Mouse (Mus musculus): Measurements from ENCODE around the gene Stx12. TPM values are rescaled to one million over a fixed set of nuclear protein-coding genes. Genes with fewer than 3 reads are reported as not detected.

The Stx12 gene
- polyA plus RNA-seq, 1 experiment from 2014 or later, result 82.3 TPM

- peak; percentile 94 for DNase-seq (ENCODE audit: low spot score)
- WGBS, result 1% methylated on average over 40 of the region's 40 CpGs
- peak; percentile 97 for ATAC-seq (replicated peaks; ENCODE audit: low FRiP score)
- Histone ChIP-seq H3K4me3 (ENCODE audit: low read depth, low read length) (peak within 1 kb of the TSS; percentile 83), H3K9ac (ENCODE audit: low read length) (peak within 1 kb of the TSS; percentile 94), H3K36me3 (ENCODE audit: control insufficient read depth, insufficient read depth, low read length) (peaks cover 10% of the 10 kb centered on the region), H3K27me3 (ENCODE audit: control insufficient read depth, insufficient read depth, low read length) (no peaks in the 10 kb centered on the region), H3K4me2 (ENCODE audit: low read depth, low read length, severe bottlenecking) (peak within 1 kb of the TSS; percentile 73), H3K4me1 (replicated peaks; ENCODE audit: control insufficient read depth, insufficient read depth, low read length) (no peaks in the 10 kb centered on the region; the same call in 1 of the 2 replicates), H3K9me3 (ENCODE audit: control insufficient read depth, low read length) (no peaks in the 10 kb centered on the region), H3K27ac (ENCODE audit: low read depth, low read length) (peak within 1 kb of the TSS; percentile 61)
These were observed 41.2 kb downstream of the Stx12 start, which contains the start of gene Ppp1r8 for GRCm38 (mm10) chr4:132842970-132843704. Ppp1r8 (minus strand) TSS chr4:132843169.

- Histone ChIP-seq H3K9ac (ENCODE audit: low read length) (peak overlapping the region; percentile 94), H3K27me3 (ENCODE audit: control insufficient read depth, insufficient read depth, low read length) (no peaks in the 10 kb centered on the region), H3K27ac (ENCODE audit: low read depth, low read length) (peak overlapping the region; percentile 61), H3K36me3 (ENCODE audit: control insufficient read depth, insufficient read depth, low read length) (peaks cover 10% of the 10 kb centered on the region), H3K4me3 (ENCODE audit: low read depth, low read length) (peak overlapping the region; percentile 83), H3K4me2 (ENCODE audit: low read depth, low read length, severe bottlenecking) (peak overlapping the region; percentile 66), H3K4me1 (replicated peaks; ENCODE audit: control insufficient read depth, insufficient read depth, low read length) (no peaks in the 10 kb centered on the region; the same call in 1 of the 2 replicates), H3K9me3 (ENCODE audit: control insufficient read depth, low read length) (no peaks in the 10 kb centered on the region)
- DNase-seq (ENCODE audit: low spot score) (peak; percentile 62), ATAC-seq (replicated peaks; ENCODE audit: low FRiP score) (peak; percentile 43)
- WGBS, result under 1% methylated on average over 30 of the region's 30 CpGs
These were observed 41.9 kb downstream of the Stx12 start for GRCm38 (mm10) chr4:132842281-132842906.

- Histone ChIP-seq H3K9me3 (ENCODE audit: control insufficient read depth, low read length) (no peaks in the 10 kb centered on the region), H3K4me3 (ENCODE audit: low read depth, low read length) (peak overlapping the region; percentile 83), H3K4me2 (ENCODE audit: low read depth, low read length, severe bottlenecking) (peak overlapping the region; percentile 66), H3K36me3 (ENCODE audit: control insufficient read depth, insufficient read depth, low read length) (peaks cover 10% of the 10 kb centered on the region), H3K27ac (ENCODE audit: low read depth, low read length) (no peak overlapping the region), H3K27me3 (ENCODE audit: control insufficient read depth, insufficient read depth, low read length) (no peaks in the 10 kb centered on the region), H3K4me1 (replicated peaks; ENCODE audit: control insufficient read depth, insufficient read depth, low read length) (no peaks in the 10 kb centered on the region; the same call in 1 of the 2 replicates), H3K9ac (ENCODE audit: low read length) (peak overlapping the region; percentile 94)
- WGBS, result 85% methylated on average over 3 of the region's 3 CpGs
- DNase-seq (ENCODE audit: low spot score) (no peak), ATAC-seq (replicated peaks; ENCODE audit: low FRiP score) (no peak)
These were observed 42.8 kb downstream of the Stx12 start for GRCm38 (mm10) chr4:132841493-132841892.

GRCm38 (mm10) chr4:132823614-132824366 is 60.5 kb downstream of the Stx12 start:
- 80% methylated on average over 8 of the region's 8 CpGs for WGBS
- Histone ChIP-seq H3K4me3 (ENCODE audit: low read depth, low read length) (no peak overlapping the region), H3K9ac (ENCODE audit: low read length) (no peak overlapping the region), H3K27ac (ENCODE audit: low read depth, low read length) (no peak overlapping the region), H3K4me1 (replicated peaks; ENCODE audit: control insufficient read depth, insufficient read depth, low read length) (no peaks in the 10 kb centered on the region), H3K27me3 (ENCODE audit: control insufficient read depth, insufficient read depth, low read length) (no peaks in the 10 kb centered on the region), H3K9me3 (ENCODE audit: control insufficient read depth, low read length) (peaks cover 3% of the 10 kb centered on the region; the same call in 1 of the 2 replicates), H3K36me3 (ENCODE audit: control insufficient read depth, insufficient read depth, low read length) (peaks cover 17% of the 10 kb centered on the region; the same call in 1 of the 2 replicates), H3K4me2 (ENCODE audit: low read depth, low read length, severe bottlenecking) (no peak overlapping the region)
- no peak for ATAC-seq (replicated peaks; ENCODE audit: low FRiP score)
- DNase-seq (ENCODE audit: low spot score), result peak; percentile 86

- H3K4me3 ChIP-seq (ENCODE audit: low read depth, low read length), result no peak overlapping the region
These were observed 65.9 kb downstream of the Stx12 start for GRCm38 (mm10) chr4:132818442-132818841.

GRCm38 (mm10) chr4:132816855-132817254 is 67.5 kb downstream of the Stx12 start:
- Histone ChIP-seq H3K27me3 (ENCODE audit: control insufficient read depth, insufficient read depth, low read length) (no peaks in the 10 kb centered on the region), H3K4me2 (ENCODE audit: low read depth, low read length, severe bottlenecking) (no peak overlapping the region), H3K4me3 (ENCODE audit: low read depth, low read length) (no peak overlapping the region), H3K36me3 (ENCODE audit: control insufficient read depth, insufficient read depth, low read length) (no peaks in the 10 kb centered on the region), H3K4me1 (replicated peaks; ENCODE audit: control insufficient read depth, insufficient read depth, low read length) (no peaks in the 10 kb centered on the region), H3K9me3 (ENCODE audit: control insufficient read depth, low read length) (peaks cover 3% of the 10 kb centered on the region; the same call in 1 of the 2 replicates), H3K9ac (ENCODE audit: low read length) (no peak overlapping the region), H3K27ac (ENCODE audit: low read depth, low read length) (no peak overlapping the region)
- no peak for ATAC-seq (replicated peaks; ENCODE audit: low FRiP score)
- WGBS, result 63% methylated on average over 2 of the region's 2 CpGs
- DNase-seq (ENCODE audit: low spot score), result no peak

More at GRCm38 (mm10) chr4:132818442-132818841, 65.9 kb downstream of the Stx12 start:
- Histone ChIP-seq H3K9ac (ENCODE audit: low read length) (no peak overlapping the region), H3K4me2 (ENCODE audit: low read depth, low read length, severe bottlenecking) (no peak overlapping the region), H3K27ac (ENCODE audit: low read depth, low read length) (no peak overlapping the region), H3K36me3 (ENCODE audit: control insufficient read depth, insufficient read depth, low read length) (no peaks in the 10 kb centered on the region), H3K9me3 (ENCODE audit: control insufficient read depth, low read length) (peaks cover 3% of the 10 kb centered on the region; the same call in 1 of the 2 replicates), H3K4me1 (replicated peaks; ENCODE audit: control insufficient read depth, insufficient read depth, low read length) (no peaks in the 10 kb centered on the region), H3K27me3 (ENCODE audit: control insufficient read depth, insufficient read depth, low read length) (no peaks in the 10 kb centered on the region)
- 57% methylated on average over 2 of the region's 2 CpGs for WGBS
- DNase-seq (ENCODE audit: low spot score), result no peak
- ATAC-seq (replicated peaks; ENCODE audit: low FRiP score), result no peak

GRCm38 (mm10) chr4:132816404-132816803 is 67.9 kb downstream of the Stx12 start:
- H3K4me2 ChIP-seq (ENCODE audit: low read depth, low read length, severe bottlenecking), result no peak overlapping the region
- no peaks in the 10 kb centered on the region for H3K36me3 ChIP-seq (ENCODE audit: control insufficient read depth, insufficient read depth, low read length)
- no peak for DNase-seq (ENCODE audit: low spot score)
- no peak overlapping the region for H3K9ac ChIP-seq (ENCODE audit: low read length)
- ATAC-seq (replicated peaks; ENCODE audit: low FRiP score), result no peak
- no peak overlapping the region for H3K27ac ChIP-seq (ENCODE audit: low read depth, low read length)
- no peaks in the 10 kb centered on the region for H3K27me3 ChIP-seq (ENCODE audit: control insufficient read depth, insufficient read depth, low read length)
- H3K4me3 ChIP-seq (ENCODE audit: low read depth, low read length), result no peak overlapping the region
- no peaks in the 10 kb centered on the region for H3K4me1 ChIP-seq (replicated peaks; ENCODE audit: control insufficient read depth, insufficient read depth, low read length)
- peaks cover 3% of the 10 kb centered on the region; the same call in 1 of the 2 replicates for H3K9me3 ChIP-seq (ENCODE audit: control insufficient read depth, low read length)
- 86% methylated on average over 7 of the region's 7 CpGs for WGBS

GRCm38 (mm10) chr4:132809621-132810020 is 74.7 kb downstream of the Stx12 start:
- ATAC-seq (replicated peaks; ENCODE audit: low FRiP score), result no peak

More at GRCm38 (mm10) chr4:132809621-132810020, 74.7 kb downstream of the Stx12 start:
- H3K4me3 ChIP-seq (ENCODE audit: low read depth, low read length), result no peak overlapping the region
- no peaks in the 10 kb centered on the region for H3K36me3 ChIP-seq (ENCODE audit: control insufficient read depth, insufficient read depth, low read length)
- no peaks in the 10 kb centered on the region for H3K4me1 ChIP-seq (replicated peaks; ENCODE audit: control insufficient read depth, insufficient read depth, low read length)
- no peak overlapping the region for H3K4me2 ChIP-seq (ENCODE audit: low read depth, low read length, severe bottlenecking)
- no peak overlapping the region for H3K27ac ChIP-seq (ENCODE audit: low read depth, low read length)
- DNase-seq (ENCODE audit: low spot score), result peak; percentile 29
- H3K9ac ChIP-seq (ENCODE audit: low read length), result no peak overlapping the region
- H3K27me3 ChIP-seq (ENCODE audit: control insufficient read depth, insufficient read depth, low read length), result no peaks in the 10 kb centered on the region
- 91% methylated on average over 5 of the region's 5 CpGs for WGBS
- H3K9me3 ChIP-seq (ENCODE audit: control insufficient read depth, low read length), result no peaks in the 10 kb centered on the region; the same call in 1 of the 2 replicates

Measured in forebrain, embryonic 11.5 days (tissue).